ENCODE assay signal across 26 mouse cellular contexts in genomic region chr7:34147193-34147592, GRCm38 (mm10). TPM values are rescaled to one million over a fixed set of nuclear protein-coding genes. Genes with fewer than 3 reads are reported as not detected.
A peak's percentile ranks its signal among the peaks of the same experiment; 100 is the strongest.
DNase-seq lines count a peak whose midpoint lies in the region; ATAC-seq and TF ChIP-seq lines count a peak whose summit lies in the region.
"Had no signal": no experiment of that assay in that cellular context is flagged by ENCODE, and none has a peak within 500 bp of the region (broad histone marks: within the 10 kb centered on the region; RNA-seq: fewer than 3 reads in every experiment).

No protein-coding gene starts in this region.

- peaks cover 8 to 17% of the 10 kb centered on the region in 2 experiments for H3K4me1 ChIP-seq in liver, embryonic 14.5 days (replicated peaks; ENCODE audit: control insufficient read depth in 2 of 2, insufficient read depth in 2 of 2, low read length in 1 of 2)
- H3K4me1 ChIP-seq in small intestine, adult 2 months (ENCODE audit: control insufficient read depth, insufficient read depth, insufficient read length, low read length): peaks cover 6% of the 10 kb centered on the region
- H3K4me1 ChIP-seq: embryonic facial prominence, embryonic 12.5 days; hindbrain, embryonic 13.5 days; lung, embryonic 15.5 days; midbrain, embryonic 10.5 days had no signal

- H3K4me2 ChIP-seq in liver, embryonic 14.5 days (ENCODE audit: low read depth): peak overlapping the region; percentile 48
- H3K4me2 ChIP-seq: embryonic facial prominence, embryonic 12.5 days; hindbrain, embryonic 13.5 days; lung, embryonic 15.5 days had no signal

- H3K27ac ChIP-seq in liver, embryonic 14.5 days: peak overlapping the region; percentile 31
- peak overlapping the region; percentile 46 for H3K27ac ChIP-seq in small intestine, adult 2 months (ENCODE audit: insufficient read depth, low read depth, low read length)
- H3K27ac ChIP-seq: embryonic facial prominence, embryonic 12.5 days; heart, adult 2 months; hindbrain, embryonic 13.5 days; lung, embryonic 15.5 days; midbrain, embryonic 10.5 days had no signal

- no peaks in the 10 kb centered on the region for H3K27me3 ChIP-seq in liver, embryonic 14.5 days (ENCODE audit: control insufficient read depth, insufficient read depth, low read length)
- no peaks in the 10 kb centered on the region for H3K27me3 ChIP-seq in small intestine, adult 2 months (ENCODE audit: control insufficient read depth, insufficient read depth, low read length)
- H3K27me3 ChIP-seq: embryonic facial prominence, embryonic 12.5 days; hindbrain, embryonic 13.5 days; lung, embryonic 15.5 days had no signal

- H3K9me3 ChIP-seq in liver, embryonic 14.5 days (ENCODE audit: control insufficient read depth, low read length): no peaks in the 10 kb centered on the region; the same call in 1 of the 2 replicates
- H3K9me3 ChIP-seq: lung, embryonic 15.5 days; midbrain, embryonic 10.5 days had no signal

- peak; percentile 68 for TF ChIP-seq EP300 in liver, embryonic 14.5 days (IDR thresholded peaks at IDR 0.05; ENCODE audit: low read depth)

- no peak for TF ChIP-seq POLR2A in small intestine, adult 2 months (IDR thresholded peaks at IDR 0.05; ENCODE audit: low read depth, low read length)

- TF ChIP-seq CTCF in liver, embryonic 14.5 days (IDR thresholded peaks at IDR 0.05; ENCODE audit: low read depth): no peak
- TF ChIP-seq CTCF in small intestine, adult 2 months (IDR thresholded peaks at IDR 0.05; ENCODE audit: extremely low read depth, insufficient read length, insufficient replicate concordance, low read depth, low read length): no peak

- WGBS in liver, embryonic 14.5 days (ENCODE audit: insufficient replicate concordance): 27% methylated on average over 4 of the region's 4 CpGs
- WGBS in small intestine, adult 2 months: 50% methylated on average over 4 of the region's 4 CpGs

- no peak overlapping the region; a peak in 1 of 4 replicates for H3K4me3 ChIP-seq in liver, embryonic 14.5 days (ENCODE audit: insufficient read depth in 1 of 2, low read depth in 2 of 2, low read length in 2 of 2)
- H3K4me3 ChIP-seq in small intestine, adult 2 months (ENCODE audit: low read depth, low read length): no peak overlapping the region
- H3K4me3 ChIP-seq: embryonic facial prominence, embryonic 12.5 days; heart, adult 2 months; hindbrain, embryonic 13.5 days; lung, embryonic 15.5 days; midbrain, embryonic 10.5 days had no signal

- peak overlapping the region; percentile 32 for H3K9ac ChIP-seq in liver, embryonic 14.5 days (replicated peaks)
- H3K9ac ChIP-seq: embryonic facial prominence, embryonic 12.5 days; hindbrain, embryonic 13.5 days; lung, embryonic 15.5 days had no signal

- peak; percentile 61 for DNase-seq in MEL-GATA-1-ER (ENCODE audit: extremely low read depth, low read depth)
- DNase-seq in c-Kit-positive CD71-positive TER-119-positive erythroid progenitor cells, embryonic 14.5 days (ENCODE audit: low spot score): peak; percentile 69
- DNase-seq in liver, embryonic 14.5 days (ENCODE audit: low read depth in 3 of 3, low spot score in 3 of 3): peak; percentile 42 to 67 (median 49)
- no peak for DNase-seq in kidney, postnatal 4 days
- DNase-seq in kidney, postnatal 10 days: no peak
- DNase-seq in thymus, postnatal 25 days: no peak
- DNase-seq: adrenal gland, postnatal 25 days; cerebellum, adult 11-12 months; cerebellum, postnatal 14 days; gastrocnemius, postnatal 25 days; heart, adult 2 months; kidney, adult 8-10 months; kidney, postnatal 25 days; lung, postnatal 4 days had no signal

- peaks cover 93% of the 10 kb centered on the region for H3K36me3 ChIP-seq in liver, embryonic 14.5 days (replicated peaks; ENCODE audit: control insufficient read depth, insufficient read depth, low read depth)
- H3K36me3 ChIP-seq in small intestine, adult 2 months (ENCODE audit: control insufficient read depth, insufficient read depth, low read length): peaks cover 78% of the 10 kb centered on the region

- peak; percentile 88 for ATAC-seq in liver, embryonic 14.5 days (ENCODE audit: insufficient read depth)

RNA-seq across cellular contexts. Expression of gene Wtip, which starts 14.1 kb away (rescaled TPM):
- 2.8 TPM in 2 replicates for polyA plus RNA-seq in liver, embryonic 14.5 days (2012; rRNA removed)
- polyA plus RNA-seq in liver, embryonic 14.5 days (2014; fragmentation: Nextera tagmentation; extraction: Ambion mirVana): 0.47 and 0.57 TPM in 2 replicates
- 10.6 and 12.7 TPM in 2 replicates for polyA plus RNA-seq in small intestine, adult 2 months (2012; rRNA removed)

RNA-seq across cellular contexts. Expression of gene Uba2, which starts 22.2 kb away (rescaled TPM):
- 37.4 and 62.1 TPM in 2 replicates for polyA plus RNA-seq in liver, embryonic 14.5 days (2012; rRNA removed)
- 83.0 and 97.5 TPM in 2 replicates for polyA plus RNA-seq in liver, embryonic 14.5 days (2014; fragmentation: Nextera tagmentation; extraction: Ambion mirVana)
- polyA plus RNA-seq in small intestine, adult 2 months (2012; rRNA removed): 6.6 and 13.2 TPM in 2 replicates

RNA-seq across cellular contexts. Expression of gene Pdcd2l, which starts 49.3 kb away (rescaled TPM):
- polyA plus RNA-seq in liver, embryonic 14.5 days (2012; rRNA removed): 12.4 and 14.1 TPM in 2 replicates
- polyA plus RNA-seq in liver, embryonic 14.5 days (2014; fragmentation: Nextera tagmentation; extraction: Ambion mirVana): 20.4 and 21.7 TPM in 2 replicates
- 13.7 and 15.2 TPM in 2 replicates for polyA plus RNA-seq in small intestine, adult 2 months (2012; rRNA removed)

RNA-seq across cellular contexts. Expression of gene Scgb1b30, which starts 52.0 kb away (rescaled TPM):
- not detected in 2 replicates for polyA plus RNA-seq in liver, embryonic 14.5 days (2012; rRNA removed)
- polyA plus RNA-seq in liver, embryonic 14.5 days (2014; fragmentation: Nextera tagmentation; extraction: Ambion mirVana): not detected in 2 replicates
- polyA plus RNA-seq in small intestine, adult 2 months (2012; rRNA removed): not detected in 2 replicates
- polyA plus RNA-seq: brain, embryonic 14.5 days; C2C12; embryonic facial prominence, embryonic 12.5 days; forebrain, embryonic 11.5 days; heart, adult 2 months; heart, embryonic 14.5 days; hindbrain, embryonic 13.5 days; limb, embryonic 14.5 days; lung, embryonic 15.5 days; midbrain, embryonic 10.5 days; midbrain, postnatal 0 days; neural tube, embryonic 14.5 days had no signal

Comparison
In these comparisons a context has a peak if more than half of its experiments do, and no peak if none do; other contexts are left out.
1. DNase-seq: peak in MEL-GATA-1-ER (single experiment), c-Kit-positive CD71-positive TER-119-positive erythroid progenitor cells, embryonic 14.5 days (single experiment) and liver, embryonic 14.5 days (3 of 3); none in kidney, postnatal 4 days (0 of 2), kidney, postnatal 10 days (single experiment) and thymus, postnatal 25 days (single experiment).